Mouse (Mus musculus): Measurements from ENCODE around the gene Tbc1d1. TPM values are rescaled to one million over a fixed set of nuclear protein-coding genes. Genes with fewer than 3 reads are reported as not detected.
"Not testable (repeated sequence)": the region's sequence is repeated elsewhere in the genome, so short reads cannot be mapped to it uniquely, and the experiment has no call there.

The Tbc1d1 gene
- total RNA-seq, 1 experiment from 2014 or later: 11.2 TPM

DNA sequence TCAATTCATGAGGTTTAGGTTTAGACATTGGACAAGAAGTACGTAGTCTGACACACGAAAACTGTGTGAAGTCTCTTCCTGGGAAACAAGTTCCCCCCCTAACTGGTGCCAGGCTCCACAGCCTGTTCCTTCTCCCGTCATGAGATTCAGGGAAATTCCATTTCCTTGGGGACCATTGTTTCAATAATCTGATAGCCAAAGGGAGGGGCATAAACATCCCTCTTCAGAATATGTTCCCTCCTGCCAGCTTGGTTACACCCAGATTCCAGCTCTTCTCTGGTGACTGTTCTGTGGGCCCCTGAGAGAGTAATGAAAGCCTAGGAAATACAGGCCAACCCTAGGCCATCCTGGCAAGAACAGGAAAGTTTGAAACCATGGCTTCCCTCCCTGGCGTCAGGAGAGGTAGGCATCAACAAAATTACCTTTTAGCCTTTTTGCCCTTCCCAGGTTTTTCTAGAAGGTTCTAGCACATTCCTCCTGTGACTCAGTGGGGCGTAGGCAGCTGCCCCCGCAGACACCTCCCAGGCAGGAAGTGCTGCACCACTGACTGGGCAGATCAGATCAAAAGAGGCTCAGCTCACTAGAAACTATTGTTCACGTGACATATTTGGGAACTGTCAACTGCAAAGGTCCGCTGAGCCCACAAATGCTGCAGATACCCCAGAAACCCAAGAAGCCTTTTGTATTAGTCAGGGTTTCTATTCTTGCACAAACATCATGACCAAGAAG lies 204.2 kb downstream of the Tbc1d1 start:
- no peak for DNase-seq

DNA sequence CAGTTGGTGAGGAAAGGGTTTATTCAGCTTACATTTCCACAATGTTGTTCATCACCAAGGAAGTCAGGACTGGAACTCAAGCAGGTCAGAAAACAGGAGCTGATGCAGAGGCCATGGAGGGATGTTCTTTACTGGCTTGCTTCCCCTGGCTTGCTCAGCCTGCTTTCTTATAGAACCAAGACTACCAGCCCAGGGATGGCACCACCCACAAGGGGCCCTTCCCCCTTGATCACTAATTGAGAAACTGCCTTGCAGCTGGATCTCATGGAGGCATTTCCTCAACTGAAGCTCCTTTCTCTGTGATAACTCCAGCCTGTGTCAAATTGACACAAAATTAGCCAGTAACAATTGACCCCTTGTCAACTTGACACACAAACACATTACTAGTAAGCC lies 204.8 kb downstream of the Tbc1d1 start:
- not testable (repeated sequence) for DNase-seq

DNA sequence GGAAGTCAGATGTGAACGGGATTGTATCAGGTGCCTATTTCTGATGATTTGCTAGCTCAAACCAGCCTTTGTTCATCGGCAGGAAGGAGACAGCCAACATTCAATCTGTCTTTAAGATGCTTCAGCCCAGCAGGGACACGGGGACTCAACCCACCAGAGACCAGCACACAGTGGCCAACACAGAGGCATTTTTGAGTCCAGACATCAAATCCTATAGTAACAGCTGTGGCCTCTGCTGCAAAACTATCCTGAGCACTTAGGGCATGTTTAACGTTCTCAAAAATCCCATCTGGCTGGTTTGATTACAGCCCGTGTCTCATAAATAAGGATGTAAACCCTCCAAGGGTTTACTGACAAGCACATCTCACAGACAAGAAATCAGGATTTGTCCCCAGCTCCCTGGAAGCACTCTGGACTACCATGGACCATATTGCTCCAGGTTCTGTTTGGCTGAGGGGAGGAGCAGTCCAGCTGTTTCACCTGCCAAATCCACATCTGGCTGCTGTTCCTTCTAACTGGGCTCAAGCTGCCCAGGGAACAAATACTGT lies 207.8 kb downstream of the Tbc1d1 start:
- no peak for DNase-seq

DNA sequence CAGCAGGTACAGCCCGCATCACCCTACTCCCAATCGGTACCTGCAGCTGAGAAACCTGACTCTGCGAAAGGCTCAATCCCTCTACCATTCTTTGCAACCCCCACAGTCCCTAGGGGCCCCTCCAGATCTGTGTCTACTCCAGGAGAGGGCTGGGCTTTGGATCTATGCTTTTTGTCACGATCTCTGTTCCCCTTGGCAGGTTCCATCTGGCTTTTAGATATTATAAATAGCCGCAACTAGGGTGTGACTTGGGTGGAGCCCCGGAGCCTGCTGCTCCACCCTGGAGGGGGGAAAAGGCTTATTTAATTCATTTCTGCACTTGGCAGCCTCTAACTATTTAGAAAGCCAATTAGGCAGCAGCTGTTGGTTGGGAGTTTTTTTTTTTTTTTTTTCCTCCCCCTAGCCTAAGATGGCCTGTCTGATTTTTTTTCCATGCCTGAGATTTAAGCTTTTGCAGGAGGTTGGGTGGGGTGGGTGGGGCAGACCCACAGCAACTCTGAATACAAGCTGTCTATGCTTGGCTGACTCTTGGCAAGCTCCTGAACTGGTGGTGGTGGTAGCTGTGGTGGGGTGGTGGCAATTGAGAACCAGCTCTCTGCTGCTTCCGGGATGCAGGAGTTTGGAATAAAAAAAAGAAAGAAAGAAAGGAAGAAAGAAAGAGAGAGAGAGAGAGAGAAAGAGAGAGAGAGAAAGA lies 208.5 kb downstream of the Tbc1d1 start:
- no peak for DNase-seq

DNA sequence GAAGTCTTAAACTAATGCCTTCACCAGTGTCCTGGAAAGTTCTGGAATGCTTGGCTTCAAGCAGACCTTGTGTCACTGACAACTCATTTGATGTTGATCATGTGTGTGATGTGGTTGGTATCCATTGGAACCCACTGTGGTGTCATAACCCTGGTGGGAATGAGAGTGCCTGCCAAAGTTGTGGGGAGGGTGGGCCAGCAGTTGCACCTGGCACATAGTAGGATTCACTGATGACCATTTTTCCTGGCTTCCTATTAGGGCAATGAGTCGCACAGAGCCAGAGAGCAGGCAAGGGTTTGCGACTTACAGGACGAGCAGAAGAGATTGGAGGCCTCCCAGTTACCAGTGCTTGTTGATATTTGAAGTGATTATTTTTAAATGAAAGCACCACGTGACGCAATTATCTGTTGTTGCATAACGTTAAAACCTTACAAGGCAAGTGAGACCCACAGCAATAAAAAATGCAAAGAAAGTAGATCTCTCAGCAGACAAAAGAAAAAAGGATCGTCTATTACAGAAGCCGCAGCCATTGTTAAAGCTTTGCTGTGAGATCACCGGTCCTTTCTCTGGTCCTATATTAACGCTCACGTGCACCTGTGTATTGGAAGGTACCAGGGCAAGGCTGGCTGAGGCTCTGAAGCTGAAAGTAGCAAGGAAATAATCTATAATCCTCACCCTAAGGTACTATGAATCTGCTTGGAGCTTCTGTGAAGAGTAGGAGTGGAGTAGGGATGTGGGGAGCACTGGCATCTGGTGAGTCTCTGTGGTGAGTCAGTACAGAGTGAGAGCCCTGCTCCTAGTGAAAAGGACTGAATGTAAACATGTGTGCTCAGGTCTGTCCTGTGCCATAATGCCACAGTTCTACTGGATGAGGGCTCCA lies 209.3 kb downstream of the Tbc1d1 start:
- no peak for DNase-seq

DNA sequence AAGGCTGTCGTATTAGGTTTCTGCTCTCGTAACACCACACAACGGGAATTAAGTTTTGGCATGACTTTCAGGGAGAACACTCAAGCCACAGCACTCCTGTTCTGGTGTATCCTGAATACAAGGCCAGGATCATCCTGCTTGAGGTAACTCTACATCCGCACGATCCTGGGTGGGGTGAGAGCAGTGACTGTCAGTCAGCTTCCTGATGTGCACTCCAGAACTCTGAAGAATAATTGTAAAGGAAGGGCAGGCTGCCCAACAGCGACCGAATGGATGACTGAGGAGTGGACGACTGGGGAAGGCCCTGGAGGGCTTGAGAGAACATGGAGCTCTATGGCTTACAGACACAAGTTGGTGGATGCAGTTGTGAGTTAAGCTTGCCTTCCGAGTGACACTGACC lies 210.0 kb downstream of the Tbc1d1 start:
- no peak for DNase-seq

DNA sequence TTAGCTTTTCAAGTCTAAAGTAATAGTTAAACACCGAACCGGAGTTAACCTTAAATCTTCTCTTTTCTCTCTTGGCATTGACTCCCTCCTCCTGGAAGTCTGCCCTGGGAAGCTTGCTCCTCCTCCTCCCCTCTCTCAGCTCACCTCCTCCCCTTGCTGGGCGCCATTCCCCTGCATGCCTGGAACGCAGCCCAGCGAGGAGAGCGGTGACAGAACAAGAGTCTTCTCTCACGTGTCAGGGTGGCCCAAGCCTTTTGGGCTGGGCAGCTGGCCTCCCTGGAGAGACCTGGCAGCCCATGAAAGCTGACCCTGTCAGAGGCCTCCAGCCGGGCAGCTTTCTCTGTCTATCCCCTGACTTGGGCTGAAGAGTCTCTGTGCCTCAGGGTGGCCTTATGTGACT lies 211.3 kb downstream of the Tbc1d1 start:
- DNase-seq: peak; percentile 82

DNA sequence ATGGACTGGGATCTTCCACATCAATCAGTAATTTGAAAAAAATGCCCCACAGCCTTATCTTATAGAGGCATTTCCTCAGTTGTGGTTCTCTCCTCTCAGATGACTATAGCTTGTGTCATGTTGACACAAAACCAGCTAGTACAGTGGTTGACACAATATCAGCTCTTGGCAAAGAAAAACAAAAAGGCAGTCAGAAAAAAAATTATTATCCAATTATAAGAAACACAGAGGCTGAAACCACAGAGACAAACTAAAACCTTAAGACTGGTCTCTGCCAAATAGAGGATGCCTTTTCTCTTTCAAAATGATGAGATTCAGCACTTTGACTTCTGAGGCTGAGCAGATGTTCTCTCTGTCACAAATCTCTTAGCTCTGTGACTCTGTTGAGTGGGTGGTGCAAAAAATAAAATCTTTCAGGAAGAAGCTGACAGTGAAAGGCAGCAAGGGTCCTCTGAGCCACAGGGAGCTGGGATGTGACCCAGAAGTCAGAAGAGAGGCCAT lies 215.3 kb downstream of the Tbc1d1 start:
- DNase-seq: no peak

DNA sequence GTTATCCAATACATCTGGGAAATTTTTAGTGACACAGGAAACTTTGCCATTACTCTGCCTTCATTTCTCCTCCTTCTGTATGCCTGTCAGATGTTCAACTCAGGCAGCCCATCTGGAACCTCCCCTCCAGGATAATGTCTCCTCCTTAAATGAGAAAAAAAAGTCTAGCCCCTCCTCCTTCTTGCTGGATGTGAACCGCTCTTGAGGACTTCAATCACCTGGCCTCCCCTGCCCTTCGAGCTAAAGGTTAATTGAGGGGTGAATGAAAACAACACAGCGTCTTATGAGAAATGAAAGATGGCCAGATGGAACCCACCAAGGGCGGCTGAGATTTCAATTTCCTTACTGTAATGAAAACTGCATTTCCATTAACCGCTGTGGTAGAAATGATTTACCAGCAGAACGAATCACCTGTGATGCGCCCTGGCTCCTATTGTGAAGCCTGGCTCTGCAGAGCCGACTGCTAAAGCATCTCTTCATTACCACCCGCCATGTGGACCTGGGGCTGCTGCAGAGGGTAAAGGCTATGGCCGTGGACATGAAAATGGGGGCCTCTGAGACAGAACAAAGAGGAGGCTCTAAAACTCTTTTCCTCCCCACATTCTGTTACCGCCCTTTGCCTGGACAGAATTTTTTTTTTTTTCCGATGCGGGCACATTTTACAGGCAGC lies 216.3 kb downstream of the Tbc1d1 start:
- DNase-seq: no peak

DNA sequence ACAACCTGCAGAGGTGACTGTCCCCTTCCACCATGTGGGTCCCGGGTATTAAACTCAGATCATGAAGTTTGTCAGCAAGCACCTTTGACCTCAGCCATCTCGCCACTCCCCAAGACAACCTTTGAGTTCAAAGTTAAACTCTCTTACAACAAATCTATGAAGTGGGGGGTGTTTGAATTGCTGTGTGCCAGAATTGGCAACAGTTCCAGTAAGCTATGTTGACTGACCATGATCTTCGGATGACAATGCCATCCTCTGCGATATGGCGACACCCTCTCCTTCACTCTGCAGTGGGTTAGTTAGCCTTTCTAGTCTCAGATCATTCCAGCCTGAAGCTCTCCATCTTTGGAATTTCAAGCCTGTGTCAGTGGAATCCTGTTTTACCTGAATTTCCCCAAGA lies 217.6 kb downstream of the Tbc1d1 start:
- DNase-seq: no peak

DNA sequence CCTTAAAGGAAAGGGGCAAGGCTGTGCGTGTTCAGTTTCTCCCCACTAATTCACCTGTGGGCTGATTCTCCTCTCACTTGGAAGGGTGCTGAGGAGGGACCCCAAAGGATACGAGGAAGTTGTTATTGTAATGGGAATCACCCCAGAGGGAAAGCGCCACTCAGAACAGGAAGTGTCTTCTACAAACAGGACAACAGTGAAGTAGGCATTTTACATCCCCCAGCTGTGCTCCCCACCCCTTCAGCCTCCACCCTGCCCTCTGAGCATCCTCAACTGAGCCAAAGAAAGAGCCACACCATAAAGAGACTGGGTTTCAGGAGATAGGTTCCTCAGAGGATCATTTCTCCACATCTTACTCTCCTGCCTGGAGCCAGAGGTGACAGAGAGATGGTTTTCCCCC lies 219.7 kb downstream of the Tbc1d1 start:
- DNase-seq: no peak

DNA sequence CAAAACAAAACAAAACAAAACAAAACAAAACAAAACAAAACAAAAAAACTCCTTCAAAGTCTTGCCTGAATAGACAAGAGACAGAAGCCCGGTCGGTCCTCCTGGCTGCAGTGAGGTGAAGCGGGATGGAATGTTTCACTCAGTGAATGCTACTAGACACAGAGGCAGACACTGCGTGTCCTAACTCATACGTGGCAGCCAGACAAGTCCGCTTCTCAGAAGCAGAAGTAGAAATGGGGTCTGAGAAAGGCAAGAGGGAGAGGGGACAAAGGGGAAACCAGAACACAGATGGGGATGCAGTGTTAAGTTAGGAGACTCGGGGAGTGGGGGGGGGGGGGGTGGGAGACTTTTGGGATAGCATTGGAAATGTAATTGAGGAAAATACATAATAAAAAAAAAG lies 220.4 kb downstream of the Tbc1d1 start:
- no peak for DNase-seq

DNA sequence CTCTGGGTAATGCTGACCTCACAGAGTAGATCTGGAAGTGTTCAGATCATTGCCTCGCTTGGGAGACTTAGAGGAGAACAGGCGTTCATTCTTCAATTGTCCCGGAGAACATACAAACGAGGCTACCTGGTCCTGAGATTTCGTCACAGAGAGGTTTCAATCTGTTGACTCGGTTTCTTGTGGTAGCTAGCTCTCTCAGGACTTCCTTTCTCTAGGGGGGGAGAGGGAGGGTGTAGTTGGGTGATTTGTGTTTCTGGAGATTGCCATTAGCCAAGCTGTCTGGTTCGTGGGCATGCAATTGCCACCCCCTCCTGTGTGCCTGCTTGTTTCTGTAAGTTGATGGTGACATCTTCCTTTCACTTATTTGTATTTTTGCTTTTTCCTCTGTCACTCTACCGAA lies 221.6 kb downstream of the Tbc1d1 start:
- no peak for DNase-seq

DNA sequence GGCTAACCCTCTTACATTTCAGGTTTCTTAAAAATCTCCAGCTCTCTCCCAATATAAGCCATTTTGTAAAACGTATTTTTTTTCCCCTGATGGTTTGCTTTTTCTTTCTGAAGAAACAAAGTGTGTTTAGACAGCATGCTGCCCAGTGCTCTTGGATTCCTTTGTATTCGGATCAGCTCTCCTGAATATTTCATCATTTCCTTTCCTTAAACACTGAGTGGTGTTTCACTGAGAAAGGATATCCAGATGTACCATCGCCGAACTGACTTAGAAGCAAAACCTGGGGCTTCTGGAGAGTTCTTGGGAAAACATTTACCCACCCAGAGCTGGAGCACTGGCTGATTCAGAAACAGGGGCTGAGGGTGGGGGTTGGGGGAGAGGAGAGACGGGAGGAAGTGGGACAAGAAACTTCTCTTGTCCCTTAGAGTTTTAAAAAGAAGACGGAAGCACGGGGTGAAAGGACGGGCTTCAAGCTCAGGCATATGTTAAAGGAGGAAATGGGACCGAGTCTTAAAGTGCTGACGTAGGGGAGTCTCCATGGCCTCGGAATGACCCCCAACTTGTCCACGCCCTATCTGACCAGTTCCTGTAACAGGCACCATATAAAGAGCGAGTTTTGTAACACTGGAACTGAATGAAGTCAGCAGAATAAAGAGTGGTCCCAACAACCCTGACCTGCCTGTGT lies 222.6 kb downstream of the Tbc1d1 start:
- DNase-seq: no peak

DNA sequence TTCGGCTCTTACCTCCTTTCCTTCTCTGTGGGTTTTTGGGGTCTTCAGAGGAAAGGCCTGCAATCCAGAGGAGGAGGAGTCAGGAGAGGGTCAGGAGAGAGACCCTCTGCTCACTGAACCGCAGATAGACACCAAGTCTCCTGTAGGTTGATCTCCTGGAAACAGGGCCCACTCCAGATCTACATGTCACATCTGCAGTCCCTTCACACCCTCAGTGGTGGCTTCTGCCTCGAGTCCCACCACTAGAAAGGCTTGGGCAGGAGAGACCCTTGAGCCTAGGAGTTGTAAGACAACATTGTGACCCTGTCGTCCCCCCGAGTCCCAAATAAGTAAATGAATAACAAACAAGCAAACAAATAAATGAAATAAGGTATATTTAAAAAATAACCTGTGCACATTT lies 223.7 kb downstream of the Tbc1d1 start:
- DNase-seq: no peak

DNA sequence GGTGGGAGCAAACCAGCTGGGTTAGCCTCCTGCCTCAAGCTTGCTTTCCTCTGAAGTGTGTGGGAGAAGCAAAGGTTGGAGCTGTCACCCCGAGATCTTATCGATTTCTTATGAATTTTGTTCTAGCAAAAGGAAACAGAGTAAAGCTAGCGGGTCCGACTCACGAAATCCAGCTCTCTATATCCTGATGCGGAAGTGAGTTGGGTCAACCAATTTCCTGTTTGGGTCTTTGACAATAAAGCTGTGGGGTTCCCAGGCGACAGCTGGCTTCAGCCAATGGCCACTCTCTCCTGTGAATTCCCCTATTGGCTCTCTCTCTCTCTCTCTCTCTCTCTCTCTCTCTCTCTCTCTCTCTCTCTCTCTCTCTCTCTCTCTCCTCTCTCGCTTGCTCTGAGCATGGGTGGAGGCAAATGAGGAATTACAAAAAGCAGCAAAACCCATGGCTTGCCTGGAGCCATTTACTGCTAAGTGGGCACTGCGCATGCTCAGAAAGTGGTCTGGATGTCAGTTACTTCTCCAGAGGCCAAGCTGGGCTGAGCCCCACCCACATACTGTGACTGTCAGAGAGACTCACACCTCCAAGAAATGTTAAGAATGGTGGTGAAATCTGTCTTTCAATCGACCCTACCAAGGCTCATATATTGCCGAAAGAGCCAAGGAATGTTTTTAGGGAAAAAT lies 224.7 kb downstream of the Tbc1d1 start:
- DNase-seq: no peak

DNA sequence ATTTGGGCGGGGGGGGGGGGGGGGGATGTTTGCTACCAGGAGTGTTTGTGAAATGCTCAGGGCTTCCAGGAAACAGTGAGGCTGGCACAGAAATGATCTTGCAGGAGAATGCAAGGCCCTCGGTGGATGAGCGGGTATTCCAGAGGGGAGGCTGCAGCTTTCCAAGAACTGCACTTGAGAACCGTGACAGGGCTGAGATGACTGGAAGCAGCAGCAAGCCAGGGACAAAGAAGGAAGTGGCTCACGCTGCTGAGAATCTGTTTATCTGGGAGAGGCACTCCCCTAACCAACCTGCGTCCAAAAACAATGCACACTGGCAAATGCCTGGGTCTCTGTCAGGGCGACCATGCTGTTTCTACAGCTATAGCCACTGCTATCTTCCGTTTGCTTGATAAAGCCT lies 225.4 kb downstream of the Tbc1d1 start:
- DNase-seq: no peak

DNA sequence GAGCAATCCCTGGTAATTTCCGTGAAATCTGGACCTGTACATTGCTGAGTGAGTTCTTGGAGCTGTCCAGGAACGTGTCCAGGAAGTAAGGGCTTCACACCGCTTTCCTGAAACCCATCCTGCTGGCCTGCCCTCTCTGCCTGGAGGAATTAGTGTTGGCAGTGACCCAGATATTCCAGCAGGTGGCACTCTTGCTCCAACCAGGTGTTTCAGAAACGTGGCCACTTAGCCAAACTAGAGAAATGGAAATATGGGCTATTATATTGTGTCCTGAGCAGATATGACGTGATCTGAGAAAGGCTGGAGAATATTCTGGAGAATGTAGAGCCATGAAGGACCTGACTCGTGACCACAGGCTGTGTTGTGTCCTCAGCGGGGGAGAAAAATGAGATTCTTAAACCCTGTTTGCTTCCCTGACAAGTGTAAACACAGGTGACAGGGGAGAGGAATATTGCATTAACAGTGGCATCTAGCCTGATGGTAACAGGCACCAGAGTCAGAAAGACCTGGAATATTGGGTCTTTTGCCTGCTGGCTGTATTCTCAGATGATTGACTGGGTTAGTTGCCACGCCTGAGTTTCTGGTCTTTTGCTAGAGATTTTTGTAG lies 226.4 kb downstream of the Tbc1d1 start:
- DNase-seq: peak; percentile 75

DNA sequence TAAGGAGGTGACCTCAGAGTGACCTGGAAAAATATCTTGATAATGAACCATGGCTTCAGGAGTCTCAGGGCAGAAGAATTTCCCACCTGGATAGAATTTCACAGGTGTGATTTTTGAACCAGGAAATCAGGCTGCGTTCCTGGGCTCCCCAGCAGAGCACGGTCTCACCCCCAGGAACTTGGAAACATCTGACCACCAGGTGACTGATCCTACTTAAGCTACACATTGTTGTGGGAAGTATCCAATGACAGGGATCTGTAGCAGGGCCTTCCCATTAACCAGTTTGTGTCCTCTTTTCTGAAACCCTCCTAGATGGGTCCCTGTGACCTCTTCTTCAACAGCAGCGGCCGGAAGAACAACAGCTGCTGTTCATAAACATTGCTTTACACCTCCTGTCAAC lies 227.1 kb downstream of the Tbc1d1 start:
- no peak for DNase-seq

DNA sequence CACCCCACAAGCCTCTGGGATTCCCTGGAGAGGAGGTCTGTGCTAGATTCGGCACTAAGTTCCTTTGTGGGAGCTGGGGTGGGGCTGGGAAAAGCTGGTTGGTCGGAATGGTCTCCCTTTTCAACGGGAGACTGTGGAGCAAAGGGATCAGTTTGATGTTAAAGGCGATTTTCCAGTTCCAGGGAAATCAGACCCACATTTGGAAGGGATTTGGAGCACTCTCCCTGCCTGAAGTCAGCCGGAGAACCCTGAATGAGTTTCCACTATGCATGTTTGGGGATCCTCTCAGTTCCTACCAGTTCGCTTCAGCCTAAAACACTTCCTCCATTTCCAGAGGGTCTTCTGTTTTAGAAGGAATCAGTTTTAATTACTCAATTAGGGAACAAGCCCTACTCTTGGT lies 228.4 kb downstream of the Tbc1d1 start:
- no peak for DNase-seq
